Mouse (Mus musculus) frontal cortex, postnatal 14 days (tissue): ENCODE measurements around the gene Plagl2.
A peak's percentile ranks its signal among the peaks of the same experiment; 100 is the strongest.

Experiments used
- DNase-seq, 2 experiments: peaks; one replicate each; pipeline ENCODE4 v3.0.0; 2022; ENCODE audit warnings: low spot score in 2 of 2

Gene Plagl2

DNA sequence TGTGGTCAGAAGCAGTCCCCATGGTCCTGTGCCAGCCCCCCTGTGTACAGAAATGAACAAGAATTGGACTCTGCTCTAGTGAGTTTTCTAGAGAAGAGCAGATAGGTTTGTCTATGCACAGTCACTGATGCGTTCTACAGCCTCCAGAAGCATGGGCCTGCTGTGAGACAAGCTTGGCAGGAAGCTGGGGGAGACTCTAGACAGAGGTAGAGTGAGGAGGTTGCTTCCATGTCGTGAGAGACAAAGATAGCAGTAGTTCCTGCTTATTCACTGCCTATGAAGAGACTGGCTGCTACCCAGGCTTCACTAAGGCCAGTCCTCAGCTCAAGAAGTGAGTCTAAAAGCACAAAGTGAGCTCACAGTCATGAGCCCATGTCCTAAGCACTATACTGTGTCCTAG, 50.0 kb downstream of the Plagl2 start:
- no peak for DNase-seq

DNA sequence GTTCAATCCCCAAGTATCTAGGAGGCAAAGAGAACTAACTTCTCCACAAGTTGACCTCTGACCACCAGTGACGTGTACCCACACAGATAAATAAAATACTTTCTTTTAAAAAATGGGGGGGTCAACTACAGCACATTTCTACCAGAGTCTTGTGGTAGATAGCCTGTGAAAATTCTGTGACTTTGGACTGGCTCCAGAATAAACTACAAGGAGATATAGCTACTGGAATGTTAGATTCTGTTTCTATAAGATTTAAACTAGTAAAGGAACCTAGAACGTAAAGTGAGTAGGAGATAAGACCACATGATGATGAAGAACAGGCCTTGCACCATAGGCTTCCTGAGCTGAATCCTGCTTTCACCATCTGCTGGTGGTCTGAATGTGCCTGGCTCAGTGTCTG, 53.4 kb downstream of the Plagl2 start:
- no peak for DNase-seq

DNA sequence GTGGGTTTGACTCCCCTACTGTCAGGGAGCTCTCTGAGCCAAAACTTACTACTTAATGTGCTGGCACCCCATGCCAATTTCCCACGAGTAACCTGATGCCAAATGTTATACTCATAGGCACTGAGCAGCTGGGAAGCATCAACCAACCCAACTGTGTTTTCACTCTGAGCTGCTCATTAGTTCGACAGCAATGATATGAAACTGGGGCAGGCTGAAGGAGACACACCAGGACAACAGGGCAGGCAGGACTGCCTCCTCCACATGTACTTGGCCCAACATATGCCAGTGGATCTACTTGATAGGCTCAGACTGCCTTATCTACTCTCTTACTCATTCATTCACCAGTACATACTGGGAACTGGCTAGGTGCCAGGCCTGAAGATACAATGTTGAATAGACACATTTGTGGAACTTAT, 55.0 kb downstream of the Plagl2 start:
- DNase-seq = peak in 1 of 2 experiments; percentile 19

DNA sequence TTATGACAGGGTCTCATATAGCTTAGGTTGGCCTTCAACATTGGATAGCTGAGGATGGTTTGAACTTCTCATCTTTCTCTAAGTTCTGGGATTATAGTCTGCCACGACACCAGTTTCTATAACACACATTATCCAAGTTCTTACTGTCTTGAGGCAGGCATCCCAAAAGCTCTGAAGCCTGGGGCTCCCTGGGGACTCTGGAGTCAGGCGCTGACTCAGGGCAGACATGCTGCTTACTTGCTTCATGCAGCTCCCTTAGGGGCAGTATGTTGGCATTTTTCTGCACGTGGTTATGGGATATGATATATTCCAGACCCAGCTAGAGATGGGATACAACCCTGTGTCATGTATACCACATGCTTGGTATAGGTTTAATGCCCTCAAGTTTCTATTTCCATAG, 61.3 kb downstream of the Plagl2 start:
- no peak for DNase-seq

DNA sequence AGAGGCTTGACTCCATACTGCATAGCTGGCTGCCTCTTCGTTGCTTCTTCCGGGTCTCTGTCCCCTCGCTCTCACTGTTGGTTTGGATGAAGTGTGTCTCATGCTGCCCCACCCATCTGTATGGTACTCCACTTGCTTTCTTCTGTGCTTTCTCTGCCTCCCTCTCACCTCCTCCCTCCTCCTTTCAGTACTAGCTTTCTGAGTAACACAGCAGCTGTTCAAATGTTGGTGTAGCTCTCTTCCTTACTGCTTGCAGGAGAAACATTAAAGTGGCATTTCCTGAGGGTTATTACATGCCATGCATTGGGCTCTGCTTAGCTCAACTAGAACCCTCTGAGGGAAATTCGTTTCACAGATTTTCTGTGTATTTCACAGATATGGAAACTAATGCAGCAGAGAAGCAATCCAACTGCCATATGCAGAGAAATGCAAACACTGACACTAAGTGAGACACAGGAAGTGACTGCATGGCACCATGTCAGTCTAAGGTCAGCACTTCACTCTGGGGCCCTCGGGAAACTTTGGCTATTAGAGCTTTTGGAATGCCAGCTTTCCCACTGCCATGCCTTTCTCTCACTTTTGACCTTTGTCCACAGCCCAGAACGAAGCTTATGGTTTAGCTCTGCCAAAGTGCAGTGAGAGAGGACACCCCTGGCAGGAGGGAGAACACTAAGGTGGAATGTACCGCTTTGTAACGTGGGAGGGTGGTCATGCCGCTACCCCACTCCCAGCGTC, 61.9 kb downstream of the Plagl2 start:
- DNase-seq = no peak
